Mouse (Mus musculus) duodenum, adult 2 months (tissue): ENCODE data around the gene B4galt3. TPM values are rescaled to one million over a fixed set of nuclear protein-coding genes. Genes with fewer than 3 reads are reported as not detected.

ENCODE experiments used
- polyA plus RNA-seq: library from polyadenylated mRNA; depleted of rRNA; stranded (reverse); fragments of >200 nt; gene quantifications from 2 replicates; pipeline ENCODE4 v1.2.3, GENCODE M21; 2012; ENCODE audit warnings: low replicate concordance; rRNA removed

The B4galt3 gene
- polyA plus RNA-seq: 86.3 and 126 TPM in 2 replicates

GRCm38 (mm10) chr1:171269848-171270572, at the start of gene B4galt3:
B4galt3 (plus strand) TSS chr1:171270328.

GRCm38 (mm10) chr1:171222238-171223155, 47.6 kb upstream of the B4galt3 start, which contains the start of gene Tomm40l:
Tomm40l (minus strand) TSS chr1:171222514.

GRCm38 (mm10) chr1:171224857-171225256, 45.3 kb upstream of the B4galt3 start, which contains the start of gene Apoa2:
Apoa2 (plus strand) TSS chr1:171225054.

GRCm38 (mm10) chr1:171234126-171234525, 36.0 kb upstream of the B4galt3 start, which contains the start of gene Fcer1g:
Fcer1g (minus strand) TSS chr1:171234365.

GRCm38 (mm10) chr1:171249913-171250600, 20.1 kb upstream of the B4galt3 start, which contains the start of gene Adamts4:
Adamts4 (plus strand) TSS chr1:171250421.

GRCm38 (mm10) chr1:171250680-171251593, 19.2 kb upstream of the B4galt3 start, which contains the start of gene Ndufs2:
Ndufs2 (minus strand) TSS chr1:171251388.

GRCm38 (mm10) chr1:171280916-171281527, 10.9 kb downstream of the B4galt3 start, which contains the start of gene Ppox:
Ppox (minus strand) TSS chr1:171281186.

GRCm38 (mm10) chr1:171287136-171288081, 17.3 kb downstream of the B4galt3 start, which contains the start of gene Usp21:
Usp21 (minus strand) TSS chr1:171287991.

GRCm38 (mm10) chr1:171294298-171295062, 24.4 kb downstream of the B4galt3 start, which contains the start of gene Ufc1:
Ufc1 (minus strand) TSS chr1:171295024.

Other genes with a start within 250 kb of the B4galt3 start
- 2.3 and 4.7 TPM in 2 replicates for gene Fcgr3, start 205.4 kb upstream of the B4galt3 start, polyA plus RNA-seq
- gene Cfap126, start 156.4 kb upstream of the B4galt3 start, polyA plus RNA-seq: 0.90 and 4.3 TPM in 2 replicates
- 189 and 291 TPM in 2 replicates for gene Sdhc, start 119.7 kb upstream of the B4galt3 start, polyA plus RNA-seq
- 0.25 and 0.82 TPM in 2 replicates for gene Mpz, start 119.6 kb upstream of the B4galt3 start, polyA plus RNA-seq
- gene Pcp4l1, start 74.1 kb upstream of the B4galt3 start, polyA plus RNA-seq: 27.8 and 42.5 TPM in 2 replicates
- gene Nr1i3, start 56.4 kb upstream of the B4galt3 start, polyA plus RNA-seq: 41.3 and 48.7 TPM in 2 replicates
- gene Tomm40l, start 47.8 kb upstream of the B4galt3 start, polyA plus RNA-seq: 26.9 and 29.4 TPM in 2 replicates
- gene Apoa2, start 45.3 kb upstream of the B4galt3 start, polyA plus RNA-seq: 2.0 and 3.7 TPM in 2 replicates
- 24.2 and 71.8 TPM in 2 replicates for gene Fcer1g, start 36.0 kb upstream of the B4galt3 start, polyA plus RNA-seq
- 1.6 and 1.8 TPM in 2 replicates for gene Adamts4, start 19.9 kb upstream of the B4galt3 start, polyA plus RNA-seq
- gene Ndufs2, start 18.9 kb upstream of the B4galt3 start, polyA plus RNA-seq: 127 and 139 TPM in 2 replicates
- gene Ppox, start 10.9 kb downstream of the B4galt3 start, polyA plus RNA-seq: 26.6 and 36.8 TPM in 2 replicates
- gene Usp21, start 17.7 kb downstream of the B4galt3 start, polyA plus RNA-seq: 30.2 and 30.4 TPM in 2 replicates
- 10.2 and 10.3 TPM in 2 replicates for gene Ufc1, start 24.7 kb downstream of the B4galt3 start, polyA plus RNA-seq
- 23.2 and 33.7 TPM in 2 replicates for gene Dedd, start 58.8 kb downstream of the B4galt3 start, polyA plus RNA-seq
- 60.9 and 66.1 TPM in 2 replicates for gene Nit1, start 75.3 kb downstream of the B4galt3 start, polyA plus RNA-seq
- 1.4 and 1.5 TPM in 2 replicates for gene Pfdn2, start 75.3 kb downstream of the B4galt3 start, polyA plus RNA-seq
- 0.37 and 0.47 TPM in 2 replicates for gene Klhdc9, start 90.5 kb downstream of the B4galt3 start, polyA plus RNA-seq
- gene Nectin4, start 99.8 kb downstream of the B4galt3 start, polyA plus RNA-seq: 0.15 and 1.1 TPM in 2 replicates
- gene Arhgap30, start 118.6 kb downstream of the B4galt3 start, polyA plus RNA-seq: 3.3 and 4.2 TPM in 2 replicates
- 58.8 and 75.3 TPM in 2 replicates for gene Usf1, start 141.0 kb downstream of the B4galt3 start, polyA plus RNA-seq
- 97.3 and 129 TPM in 2 replicates for gene Tstd1, start 148.5 kb downstream of the B4galt3 start, polyA plus RNA-seq
- 49.6 and 100 TPM in 2 replicates for gene F11r, start 167.2 kb downstream of the B4galt3 start, polyA plus RNA-seq
- gene Alyref2, start 233.2 kb downstream of the B4galt3 start, polyA plus RNA-seq: 2.1 and 6.4 TPM in 2 replicates